Mouse (Mus musculus) myocyte (in vitro differentiated cells): ENCODE measurements around the gene Atg4c.

Source experiments
- CEBPB ChIP-seq: IDR thresholded peaks from 2 replicates; pipeline ENCODE4 v1.6.1; 2011; ENCODE audit warnings: mild to moderate bottlenecking, moderate library complexity; ENCODE audit not compliant: poor library complexity, insufficient read depth, severe bottlenecking
- MAX ChIP-seq: IDR thresholded peaks from one replicate; pipeline ENCODE4 v1.6.1; 2011; ENCODE audit warnings: low read depth, mild to moderate bottlenecking, control low read depth
- MYOG ChIP-seq, 3 experiments: IDR thresholded peaks; one replicate each; pipeline ENCODE4 v1.6.1; 2011; ENCODE audit warnings: control low read depth in 2 of 3, low read depth in 2 of 3, mild to moderate bottlenecking in 2 of 3; ENCODE audit not compliant: insufficient read length in 2 of 3, control insufficient read depth in 1 of 3, insufficient read depth in 1 of 3
- POLR2A ChIP-seq: IDR thresholded peaks from one replicate; pipeline ENCODE4 v1.6.1; 2011; ENCODE audit warnings: low read depth, mild to moderate bottlenecking, control low read depth, moderate library complexity; ENCODE audit not compliant: insufficient read length
- REST ChIP-seq: IDR thresholded peaks from one replicate; pipeline ENCODE4 v1.6.1; 2011; ENCODE audit warnings: mild to moderate bottlenecking, control low read depth, moderate library complexity; ENCODE audit not compliant: insufficient read depth, insufficient read length
- TCF12 ChIP-seq: IDR thresholded peaks from one replicate; pipeline ENCODE4 v1.6.1; 2011; ENCODE audit warnings: mild to moderate bottlenecking, control low read depth; ENCODE audit not compliant: poor library complexity, insufficient read depth, severe bottlenecking

DNA sequence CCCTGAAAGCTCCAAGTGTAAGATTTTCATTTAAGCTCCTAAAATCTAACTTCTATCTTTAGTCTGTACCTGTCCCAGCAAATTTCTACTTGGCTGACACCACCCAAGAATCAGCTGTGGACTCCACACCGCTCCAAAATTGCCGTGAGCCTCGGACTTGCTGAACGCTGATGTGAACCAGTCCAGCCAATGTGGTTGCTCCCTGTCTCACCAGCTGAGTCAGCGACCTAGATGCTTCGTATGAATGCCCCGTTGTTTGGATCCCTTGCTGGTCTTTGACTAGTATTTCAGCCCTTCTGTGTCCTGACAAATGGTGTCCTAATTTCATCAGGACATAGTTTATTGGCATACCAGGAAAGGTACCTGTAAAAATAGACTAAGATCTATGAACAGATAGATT is 19.5 kb upstream of the Atg4c start:
- TF ChIP-seq MYOG (IDR thresholded peaks at IDR 0.05; ENCODE audit: control insufficient read depth in 1 of 3, insufficient read depth in 1 of 3, insufficient read length in 2 of 3, low read depth in 2 of 3), result no peak
- no peak for TF ChIP-seq POLR2A
- TF ChIP-seq MAX, result no peak
- TF ChIP-seq TCF12, result no peak
- TF ChIP-seq REST, result no peak
- TF ChIP-seq CEBPB, result no peak
